Mouse (Mus musculus) testis, adult 2 months (tissue): ENCODE measurements around the gene Lrrc8d.

ENCODE experiments used
- CTCF ChIP-seq: fragments of 200-500 bp; IDR thresholded peaks from 2 replicates; pipeline ENCODE4 v1.5.1; 2012; ENCODE audit warnings: low read depth, mild to moderate bottlenecking, inconsistent platforms, low read length, moderate library complexity; ENCODE audit not compliant: control insufficient read depth, insufficient read depth, insufficient replicate concordance
- POLR2A ChIP-seq: fragments of 200-500 bp; IDR thresholded peaks from 2 replicates; pipeline ENCODE4 v1.6.1; 2012; ENCODE audit warnings: low read depth, mild to moderate bottlenecking, inconsistent platforms, low read length, moderate library complexity; ENCODE audit not compliant: control insufficient read depth

DNA sequence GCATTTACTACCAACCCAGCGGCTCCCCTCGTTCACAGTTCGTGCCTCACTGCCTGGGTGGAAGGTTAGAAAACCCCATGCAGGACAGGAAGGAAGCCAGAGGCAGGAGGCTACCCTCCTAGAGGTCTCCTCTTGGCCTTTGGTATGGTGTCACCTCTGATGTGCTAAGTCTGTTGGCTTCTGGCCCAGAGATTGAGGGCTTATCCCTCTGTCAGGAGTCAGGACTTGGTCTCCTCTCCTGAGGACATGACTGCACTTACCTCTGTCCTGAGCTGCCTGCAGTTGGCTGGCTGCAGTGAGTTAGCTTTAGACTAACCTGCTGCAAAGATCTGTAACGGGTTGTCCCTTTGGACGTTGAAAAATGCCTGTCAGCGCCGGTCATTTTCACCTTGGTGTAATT, 107.7 kb downstream of the Lrrc8d start:
- TF ChIP-seq CTCF: no peak
- TF ChIP-seq POLR2A: no peak
